Mouse (Mus musculus): Measurements from ENCODE around the gene Sri.
"Not testable (repeated sequence)": the region's sequence is repeated elsewhere in the genome, so short reads cannot be mapped to it uniquely, and the experiment has no call there.

Sri gene

DNA sequence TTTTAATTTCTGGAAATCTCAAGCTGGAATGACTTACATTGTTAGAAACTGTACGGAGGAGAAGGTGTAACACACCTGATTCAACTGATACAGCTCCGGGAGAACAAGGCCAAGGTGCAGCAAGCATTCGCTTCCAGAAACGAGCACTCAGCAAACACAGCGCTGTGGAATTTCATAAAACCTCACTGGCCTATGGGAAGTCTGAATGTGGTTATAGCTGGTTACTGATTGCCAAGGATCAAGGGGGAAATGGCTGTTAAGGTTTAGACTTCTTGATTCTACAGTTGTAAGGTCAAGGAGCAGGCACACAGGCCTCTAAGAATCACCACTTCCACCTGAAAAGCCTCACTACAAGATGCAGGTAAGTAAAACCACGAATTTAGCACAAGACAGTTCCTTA is at the start of gene Sri:
Sri (plus strand) TSS at position 224 of the 400 bp plus-strand sequence.
- peak; percentile 82 for DNase-seq

DNA sequence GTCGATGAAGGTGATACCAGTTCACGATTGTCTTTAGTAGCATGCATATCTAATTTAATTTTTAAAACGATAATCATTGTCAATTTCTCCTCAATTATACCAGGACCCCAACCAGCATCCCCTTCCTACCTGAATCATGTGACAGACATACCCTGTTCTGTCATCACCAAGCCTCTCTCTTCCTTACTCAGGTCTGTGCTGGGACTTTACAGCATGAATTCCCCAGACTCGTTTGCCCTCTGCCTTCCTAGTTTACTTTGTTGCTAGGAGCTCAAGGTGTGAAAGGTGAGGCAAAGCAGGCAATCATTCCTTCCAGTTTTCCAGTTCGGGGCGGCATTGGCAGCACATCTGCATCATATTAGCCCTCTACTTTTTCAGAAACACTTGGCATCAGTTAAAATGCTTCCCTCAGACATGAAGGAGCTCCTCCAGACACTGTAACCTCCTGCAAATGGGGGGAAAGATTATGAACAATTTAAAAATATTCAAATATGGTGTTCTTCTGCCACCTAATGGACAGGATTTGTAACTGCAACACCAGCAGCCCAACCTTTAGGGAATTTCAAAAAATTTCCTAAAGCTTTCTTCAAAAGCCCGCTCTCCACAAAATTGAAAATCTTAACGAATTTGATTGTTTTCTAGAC is 49.4 kb upstream of the Sri start:
- no peak for DNase-seq

DNA sequence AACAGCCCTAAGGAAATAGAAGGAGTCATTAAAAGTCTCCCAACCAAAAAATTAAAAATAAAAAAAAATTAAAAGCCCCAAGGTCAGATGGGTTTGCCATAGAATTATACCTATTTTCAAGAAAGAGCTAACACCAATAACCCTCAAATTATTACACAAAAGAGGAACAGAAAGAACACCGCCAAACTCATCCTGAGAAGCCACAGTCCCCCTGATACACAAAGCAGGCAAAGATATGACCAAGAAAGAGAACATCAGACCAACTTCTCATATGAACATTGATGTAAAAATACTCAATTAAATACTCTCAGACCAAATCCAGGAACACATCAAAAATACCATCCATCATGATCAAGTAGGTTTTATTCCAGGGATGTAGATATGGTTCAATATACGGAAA is 48.8 kb upstream of the Sri start:
- DNase-seq, result no peak

DNA sequence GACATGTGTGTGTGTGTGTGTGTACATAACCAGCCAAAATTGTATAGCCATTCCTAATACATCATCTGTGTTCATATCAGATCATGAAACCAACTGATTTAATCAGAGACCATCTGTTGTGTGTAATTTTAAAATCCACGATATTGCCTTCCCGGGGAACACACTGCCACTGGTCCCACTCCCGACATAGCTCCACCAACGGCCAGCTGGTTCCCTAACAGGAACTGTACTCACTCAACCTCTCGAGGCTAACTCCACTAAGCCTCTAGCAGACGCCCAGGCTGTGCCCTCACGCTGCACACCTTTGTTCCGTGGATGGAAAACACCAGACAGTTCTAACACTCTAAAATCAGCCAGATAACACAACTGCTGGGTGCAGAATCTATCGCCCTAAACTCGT is 45.4 kb upstream of the Sri start:
- no peak for DNase-seq

DNA sequence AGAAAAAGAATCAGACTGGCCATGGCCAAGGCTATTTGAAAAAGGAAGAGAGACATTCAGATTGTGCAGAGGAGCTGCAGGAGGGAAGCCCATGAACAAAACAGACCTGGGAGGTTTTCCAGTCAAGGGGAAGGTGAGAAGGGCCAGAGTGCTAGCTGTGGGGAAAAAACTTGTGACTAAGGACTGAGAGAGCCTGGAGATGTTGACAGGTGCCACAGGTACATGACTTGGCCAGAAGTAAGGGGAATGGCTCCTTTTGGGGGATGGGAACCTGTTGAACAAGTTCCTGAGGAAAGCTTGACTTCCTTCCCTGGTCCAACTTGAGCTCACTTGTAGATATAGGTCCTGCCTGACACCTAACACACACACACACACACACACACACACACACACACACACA is 43.1 kb upstream of the Sri start:
- no peak for DNase-seq

DNA sequence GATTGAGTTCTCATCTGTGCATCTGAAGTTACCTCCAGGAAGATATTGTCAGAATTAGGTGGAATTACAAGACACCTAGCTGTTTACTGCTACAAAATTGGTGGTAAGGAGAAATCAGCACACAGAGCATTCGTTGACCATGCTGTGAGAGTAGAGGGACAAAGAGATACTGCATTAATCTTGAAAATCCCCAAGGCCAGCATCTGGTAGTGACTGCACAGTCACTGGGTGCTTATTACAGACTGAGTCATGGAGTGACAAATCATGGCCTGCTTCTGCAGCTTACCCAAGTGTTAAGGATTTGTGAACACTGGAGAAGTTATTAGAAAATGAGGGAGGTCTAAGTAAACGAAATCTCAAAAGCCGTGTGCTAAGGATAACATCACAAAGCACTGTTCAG is 32.6 kb upstream of the Sri start:
- no peak for DNase-seq

DNA sequence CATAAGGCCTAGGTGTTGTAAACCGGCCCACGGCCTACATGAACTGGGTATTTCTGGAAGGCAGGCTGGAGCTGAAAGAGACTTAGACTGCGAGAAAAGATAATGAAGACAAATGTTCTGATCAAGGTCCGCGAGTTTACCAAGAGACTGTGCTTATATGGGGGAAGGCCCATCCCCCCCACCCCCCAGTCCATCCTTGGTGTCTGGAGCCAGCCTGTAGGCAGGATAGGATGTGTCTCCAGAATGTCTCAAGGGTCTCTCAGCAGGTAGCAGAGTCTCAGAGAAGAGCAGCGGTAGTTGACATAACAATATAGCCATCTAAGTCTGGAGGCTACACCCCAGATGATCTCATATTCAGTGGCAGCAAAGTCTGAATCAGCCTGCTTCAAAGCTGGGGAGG is 11.3 kb upstream of the Sri start:
- not testable (repeated sequence) for DNase-seq

DNA sequence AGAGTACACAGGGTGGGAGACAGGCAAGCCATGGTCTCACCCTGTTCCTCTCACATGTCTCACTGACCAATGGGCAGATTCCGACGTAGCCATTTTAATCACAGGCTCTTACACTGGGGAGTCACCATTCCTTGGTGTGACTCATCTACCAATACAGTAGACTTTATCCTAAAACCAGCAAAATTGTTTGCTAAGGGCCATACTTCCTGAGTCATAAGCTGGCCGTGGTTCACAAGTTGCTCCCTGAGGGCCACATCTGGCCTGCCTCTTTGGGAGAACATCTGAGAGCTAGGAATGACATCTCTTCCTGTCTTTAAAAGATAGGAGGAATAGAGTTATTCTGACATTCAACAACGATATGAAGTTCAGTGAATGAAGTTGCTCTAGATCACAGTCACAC is 7.9 kb downstream of the Sri start:
- no peak for DNase-seq

DNA sequence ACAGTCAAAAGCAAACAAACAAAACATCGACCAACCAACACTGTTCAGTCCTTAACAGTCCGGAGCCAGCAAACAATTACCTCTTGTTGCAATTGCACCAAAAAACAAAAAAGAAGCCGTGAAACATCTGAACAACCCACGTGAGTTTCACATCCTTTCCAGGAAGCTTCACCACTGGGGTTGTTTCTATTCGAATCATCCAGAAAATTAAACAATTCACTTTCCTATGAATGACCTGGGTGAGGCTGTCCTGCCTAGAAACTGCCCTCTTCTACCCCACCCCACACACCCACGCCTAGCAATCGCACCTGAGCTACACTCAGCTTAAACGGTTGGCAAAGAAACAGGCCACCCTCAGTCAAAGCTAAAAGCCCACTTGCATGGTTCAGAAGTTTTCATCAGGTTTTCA is 9.8 kb downstream of the Sri start:
- DNase-seq, result no peak

DNA sequence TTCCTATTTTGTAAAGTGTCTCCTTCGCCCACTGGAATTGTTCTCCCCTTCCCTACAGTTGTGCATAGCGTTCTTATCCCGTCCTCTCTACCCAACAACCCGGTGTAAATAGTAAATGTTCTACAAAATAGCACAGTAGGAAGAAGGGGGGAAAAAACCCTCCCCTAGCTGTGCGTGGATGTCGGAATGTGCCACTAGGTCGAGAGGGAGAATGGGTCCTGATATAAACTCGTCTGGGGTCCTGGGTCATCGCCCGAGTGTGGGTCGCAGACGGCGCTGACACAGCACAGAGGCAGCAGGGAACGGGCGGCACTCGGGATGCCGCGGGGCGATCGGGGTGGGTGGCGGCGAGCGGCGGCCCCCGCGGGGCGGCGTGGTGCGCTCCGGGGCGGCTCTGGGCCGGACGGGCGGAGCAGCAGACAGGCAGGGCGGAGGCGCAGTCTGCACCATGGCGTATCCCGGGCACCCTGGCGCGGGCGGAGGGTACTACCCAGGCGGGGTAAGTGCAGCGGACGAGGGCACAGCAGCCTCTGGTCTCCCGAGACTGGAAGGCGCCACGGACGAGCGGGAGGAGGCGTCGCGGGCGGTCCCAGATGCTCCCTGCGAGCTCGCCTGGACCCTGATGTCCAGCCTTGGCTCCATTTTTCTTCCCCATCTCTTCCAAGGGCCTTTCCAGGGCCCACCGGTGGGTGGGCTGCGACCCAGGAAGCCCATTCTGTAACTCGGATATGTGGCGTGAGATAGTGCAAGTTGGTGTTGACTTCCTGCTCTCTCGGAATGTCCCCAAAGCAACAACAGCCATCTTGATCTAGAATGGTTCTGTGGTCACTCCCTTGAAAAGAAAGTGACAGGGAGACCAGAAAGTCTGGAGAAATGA is 10.5 kb downstream of the Sri start:
- peak; percentile 90 for DNase-seq

DNA sequence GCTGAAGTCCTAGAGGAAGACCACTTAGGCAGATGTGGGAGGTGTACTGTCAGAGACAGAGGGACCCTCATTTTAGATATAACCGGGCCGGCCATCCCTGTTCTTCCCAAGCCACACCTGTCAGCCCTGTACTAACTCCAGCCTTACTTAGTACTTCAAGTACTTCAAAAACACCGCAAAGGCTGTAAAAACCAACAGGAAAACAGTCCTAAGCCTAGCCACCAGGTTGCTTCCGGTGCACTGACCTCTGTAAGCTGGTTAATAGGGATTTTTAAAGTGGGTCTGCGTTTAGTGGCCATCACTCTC is 11.1 kb downstream of the Sri start:
- peak; percentile 39 for DNase-seq

DNA sequence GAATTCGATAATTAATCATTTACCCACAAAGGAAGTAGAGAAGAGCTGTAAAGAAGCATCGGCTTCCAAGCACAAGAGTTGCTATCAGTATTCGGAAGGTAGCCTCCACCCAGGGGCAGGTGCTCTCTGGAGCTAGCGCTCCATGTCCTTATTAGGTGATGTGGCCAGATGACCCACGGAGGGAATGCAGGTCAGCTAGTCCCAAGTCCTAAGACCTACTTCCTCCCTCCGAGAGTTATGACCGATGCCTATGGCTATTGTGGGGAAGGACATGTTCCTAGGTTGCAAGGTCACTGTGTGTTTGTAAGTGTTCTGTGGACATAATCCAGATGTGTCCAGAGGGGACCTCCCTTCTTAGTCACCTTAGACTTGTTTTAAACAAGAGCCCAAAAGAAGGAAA is 12.2 kb downstream of the Sri start:
- DNase-seq, result peak; percentile 37

DNA sequence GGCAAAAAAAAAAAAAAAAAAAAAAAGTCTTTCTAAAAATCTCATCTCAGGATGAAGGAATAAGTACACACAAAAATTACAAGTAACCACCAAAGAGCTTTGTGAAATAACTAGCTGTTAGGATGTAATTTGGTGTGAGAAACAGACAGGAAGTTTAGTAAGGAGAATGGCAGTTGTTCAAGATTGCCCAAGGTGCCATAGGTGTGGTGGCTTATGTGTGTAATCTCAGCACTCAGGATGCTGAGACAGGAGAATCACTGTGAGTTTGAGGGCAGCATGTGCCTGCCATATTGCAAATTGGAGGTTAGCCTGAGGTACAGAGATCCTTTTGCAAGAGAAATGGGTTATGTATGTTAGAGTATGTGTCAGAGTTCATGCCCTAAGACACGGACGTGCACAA is 16.6 kb downstream of the Sri start:
- no peak for DNase-seq

DNA sequence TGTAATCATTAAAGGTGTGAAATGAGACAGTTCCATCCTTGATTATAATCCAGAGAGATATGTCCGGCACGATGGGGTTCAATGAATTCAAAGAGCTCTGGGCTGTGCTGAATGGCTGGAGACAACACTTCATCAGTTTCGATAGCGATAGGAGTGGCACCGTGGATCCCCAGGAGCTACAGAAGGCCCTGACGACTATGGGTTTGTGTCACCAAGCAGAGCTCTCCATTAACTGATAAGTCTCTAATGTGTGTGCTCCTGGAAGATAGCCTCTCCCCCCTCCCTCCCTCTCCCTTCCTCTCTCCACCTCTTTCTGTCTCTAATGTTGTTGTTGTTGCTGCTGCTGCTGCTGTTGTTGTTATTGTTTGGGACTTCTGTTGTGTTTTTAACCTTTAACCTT is 17.3 kb downstream of the Sri start:
- no peak for DNase-seq

DNA sequence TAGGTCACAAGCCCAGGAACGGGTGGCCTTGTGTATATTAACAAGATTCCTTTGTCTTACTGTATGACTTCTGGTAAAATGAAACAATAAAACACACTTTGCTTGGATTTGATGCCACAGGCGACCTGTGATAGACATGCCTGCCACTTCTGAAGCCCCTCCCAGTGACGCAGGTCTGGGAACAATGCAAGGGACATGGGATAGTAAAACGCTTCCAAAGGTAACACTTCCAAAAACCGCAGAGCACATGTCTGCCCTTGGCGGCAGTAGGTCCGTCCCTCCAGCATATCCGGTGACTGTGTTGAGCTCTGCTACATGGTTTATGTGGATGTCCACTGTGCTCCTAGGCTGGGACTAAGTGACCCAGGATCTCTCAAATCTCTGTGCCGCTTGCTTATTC is 27.5 kb downstream of the Sri start:
- no peak for DNase-seq

DNA sequence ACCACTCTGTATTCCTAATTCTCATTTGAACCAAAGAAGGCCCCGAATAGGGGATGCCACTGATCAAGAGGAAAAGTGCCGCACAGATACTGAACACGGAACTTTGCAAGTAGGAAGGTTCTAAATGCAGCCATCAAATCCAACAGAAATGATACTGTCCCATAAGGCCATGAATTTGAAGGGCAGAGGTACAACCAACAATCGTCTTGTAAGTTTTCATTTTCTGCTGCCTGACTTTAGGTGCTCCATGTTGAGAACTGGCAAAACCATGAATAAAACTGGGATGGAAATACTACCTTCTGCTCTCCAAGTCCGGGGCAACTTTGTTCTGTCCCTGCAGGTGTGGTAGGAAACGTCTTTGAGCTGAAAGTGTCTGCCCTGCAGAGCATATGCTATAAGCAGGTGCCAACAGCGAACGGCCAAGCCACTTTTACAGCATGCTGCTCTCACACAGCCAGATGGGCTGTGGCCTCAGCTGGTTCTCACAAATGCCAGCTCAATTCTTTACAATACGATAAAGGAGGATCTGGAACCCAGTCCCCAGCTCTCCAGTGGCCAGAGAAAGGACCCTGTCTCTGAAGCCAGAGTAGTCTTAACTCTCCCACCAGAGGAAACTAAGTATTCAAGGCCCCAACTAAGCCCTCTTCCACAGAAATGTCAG is 28.2 kb downstream of the Sri start:
- DNase-seq, result no peak

DNA sequence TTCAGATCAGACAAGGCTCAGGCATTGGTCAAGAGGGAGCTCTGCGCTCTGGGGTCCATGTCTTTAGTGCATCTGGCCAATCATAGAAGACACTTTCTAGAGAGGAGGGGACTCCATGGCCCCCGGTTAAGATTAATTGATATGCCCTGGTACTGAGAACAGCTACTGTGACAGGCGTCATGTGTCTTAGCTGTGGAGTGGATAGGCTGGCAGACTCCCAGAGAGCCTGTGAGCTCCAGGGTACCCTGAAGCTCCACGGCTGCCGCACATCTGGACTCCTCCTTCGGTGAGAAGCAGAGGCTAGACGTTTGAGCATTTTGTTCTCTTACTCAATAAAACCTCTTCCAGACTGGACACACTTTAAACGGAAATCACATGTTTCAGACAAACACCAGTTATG is 31.6 kb downstream of the Sri start:
- DNase-seq, result no peak

DNA sequence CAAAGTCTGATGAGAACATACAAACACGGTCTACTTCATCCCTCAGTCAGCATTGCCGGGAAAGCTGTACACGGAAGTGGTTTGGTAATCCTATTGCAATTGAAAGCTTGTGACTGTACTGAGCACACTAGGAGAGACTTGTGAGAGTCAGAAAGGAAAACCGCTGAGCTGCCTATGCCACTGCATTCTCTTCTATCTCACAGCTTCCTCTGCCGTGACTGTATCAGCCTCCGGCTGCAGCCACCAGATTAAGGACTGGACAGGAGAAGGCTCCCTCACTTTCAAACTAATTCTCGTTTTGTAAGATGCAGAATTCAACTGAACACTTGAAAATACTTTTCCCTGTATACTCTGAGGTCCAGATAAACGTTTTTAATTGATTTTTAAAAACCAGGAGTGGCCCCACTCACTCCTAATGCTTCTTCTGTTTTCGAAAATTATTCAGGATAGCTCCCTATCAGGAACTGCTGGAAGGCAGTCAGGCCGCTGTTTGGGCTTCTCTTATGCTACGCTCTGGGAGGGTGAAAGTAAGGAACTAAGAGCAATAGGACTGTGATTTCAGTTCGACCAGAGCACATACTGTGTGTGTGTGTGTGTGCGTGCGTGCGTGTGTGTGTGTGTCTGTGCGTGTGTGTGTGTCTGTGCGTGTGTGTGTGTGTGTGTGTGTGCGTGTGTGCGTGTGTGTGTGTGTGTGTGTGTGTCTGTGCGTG is 37.1 kb downstream of the Sri start:
- no peak for DNase-seq

DNA sequence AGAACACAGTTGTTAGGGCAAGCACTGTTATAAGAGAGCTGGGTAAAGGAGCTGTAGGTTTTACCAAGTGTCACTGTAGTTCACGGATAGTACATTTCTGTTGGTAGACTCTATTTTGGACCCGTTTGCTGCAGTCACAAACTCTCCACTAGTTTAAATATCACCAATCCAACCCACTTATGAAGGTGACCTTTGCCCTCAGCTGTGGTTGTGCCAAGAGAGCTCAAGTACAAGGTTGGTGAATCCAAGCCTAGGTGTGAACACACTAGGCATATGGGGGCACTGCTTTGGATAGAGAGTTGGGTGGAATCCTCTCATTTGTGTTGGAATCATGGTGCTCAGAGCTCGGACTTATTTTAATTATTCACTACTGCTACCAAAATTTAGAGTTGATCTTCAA is 39.8 kb downstream of the Sri start:
- peak; percentile 51 for DNase-seq

DNA sequence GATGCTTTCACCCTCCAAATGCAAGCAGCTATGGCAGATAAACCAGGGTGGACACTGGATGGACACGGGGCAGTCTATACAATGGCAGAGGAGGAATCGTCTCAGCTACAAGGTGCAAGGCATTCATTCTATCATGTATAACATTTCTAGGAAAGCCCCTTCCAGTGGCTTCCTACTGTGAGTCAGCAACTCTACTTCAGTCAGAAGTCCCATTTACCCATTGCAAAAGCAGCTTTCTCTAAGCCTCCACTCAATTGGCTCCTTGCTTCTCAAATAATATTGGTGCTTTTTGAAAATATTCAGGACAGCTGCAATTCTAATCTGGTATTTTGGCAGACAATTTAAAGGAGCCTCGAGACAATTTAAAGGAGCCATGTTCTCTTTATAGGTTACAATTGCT is 42.3 kb downstream of the Sri start:
- no peak for DNase-seq

DNA sequence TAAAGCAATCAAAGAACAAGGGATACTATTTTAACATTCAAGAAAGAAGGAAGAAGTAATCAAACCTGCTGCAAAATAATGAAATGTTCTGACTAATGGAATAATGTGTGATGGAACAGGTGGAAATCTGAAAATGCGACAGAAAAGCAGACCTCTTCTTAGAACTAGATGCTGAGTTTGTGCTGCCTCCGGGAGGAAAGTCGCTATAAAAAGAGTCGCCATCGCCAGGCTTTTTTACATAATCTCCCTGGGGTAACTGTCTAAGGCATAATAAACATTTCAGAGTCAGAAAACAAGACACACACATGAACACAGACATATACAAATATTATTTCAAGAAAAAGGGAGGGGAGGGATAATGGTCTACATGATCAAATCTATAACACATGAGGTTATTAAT is 49.0 kb downstream of the Sri start:
- DNase-seq, result no peak

DNA sequence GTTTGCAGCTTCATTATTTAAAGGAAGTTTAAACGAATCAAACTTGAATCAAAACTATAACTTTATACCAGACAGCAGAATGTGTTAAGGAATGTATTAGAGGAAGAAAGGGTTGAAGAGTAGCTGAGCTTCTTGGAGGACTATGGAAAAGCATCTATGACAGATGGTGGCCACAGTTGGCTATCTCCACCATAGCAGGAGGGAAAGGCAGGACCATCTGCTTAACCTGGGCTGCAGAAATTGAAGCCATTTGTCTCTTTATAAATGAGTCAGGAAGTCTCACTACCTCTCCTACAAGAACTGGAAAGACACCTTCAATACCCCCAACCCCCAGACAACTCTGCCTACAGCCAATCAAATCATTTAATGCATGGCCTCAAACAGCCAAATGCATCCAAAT is 49.8 kb downstream of the Sri start:
- DNase-seq, result no peak

DNA sequence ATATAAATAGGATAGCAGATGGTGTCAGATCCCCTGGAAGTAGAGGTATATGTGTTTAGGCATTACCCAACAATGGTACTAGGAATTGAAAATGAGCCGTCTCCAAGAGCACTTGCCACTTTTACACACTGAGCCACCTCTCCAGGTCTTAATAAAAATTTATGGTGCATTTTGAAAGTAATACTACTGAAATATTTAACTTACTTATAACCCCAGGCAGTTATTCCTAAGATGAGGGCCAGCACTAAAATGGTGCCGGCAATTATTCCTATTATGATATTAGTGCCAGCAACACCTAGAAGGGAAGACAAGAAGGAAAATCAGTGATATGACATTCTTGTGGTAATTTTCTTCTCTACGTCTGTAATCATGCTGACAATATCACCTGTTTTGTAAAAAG is 65.8 kb downstream of the Sri start:
- no peak for DNase-seq

DNA sequence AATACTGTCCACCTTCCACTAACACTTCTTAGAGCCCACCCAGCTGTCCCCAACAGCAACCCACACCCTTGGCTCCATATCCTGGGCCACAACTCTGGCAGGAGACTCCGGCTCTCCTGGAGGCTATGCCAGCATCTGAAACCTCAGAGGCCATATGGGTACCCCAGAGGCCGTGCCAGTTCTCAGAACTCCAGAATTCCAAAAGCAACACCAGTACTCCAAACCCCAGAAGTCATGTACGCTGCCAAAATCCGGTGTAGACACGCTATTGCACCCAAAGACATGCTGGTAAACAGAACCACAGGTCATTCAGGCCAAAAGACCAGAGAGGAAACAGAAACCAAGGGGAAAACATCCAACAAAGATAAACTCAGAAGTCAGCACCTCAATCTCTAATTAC is 66.4 kb downstream of the Sri start:
- no peak for DNase-seq

All from kidney, adult 9 months (tissue).